Mouse (Mus musculus): ENCODE results near the gene Spry2. TPM values are rescaled to one million over a fixed set of nuclear protein-coding genes. Genes with fewer than 3 reads are reported as not detected.

Gene Spry2
- polyA plus RNA-seq, 1 experiment from 2014 or later = 53.9 TPM

- Histone ChIP-seq H3K4me2 (ENCODE audit: low read depth, low read length) (no peak overlapping the region), H3K27me3 (replicated peaks; ENCODE audit: control insufficient read depth, insufficient read depth, low read length) (no peaks in the 10 kb centered on the region), H3K36me3 (ENCODE audit: control insufficient read depth, insufficient read depth, low read length) (no peaks in the 10 kb centered on the region), H3K27ac (replicated peaks; ENCODE audit: low read depth, low read length) (no peak overlapping the region), H3K4me3 (ENCODE audit: low read depth, low read length) (no peak overlapping the region), H3K9me3 (ENCODE audit: control insufficient read depth, low read length) (no peaks in the 10 kb centered on the region), H3K9ac (ENCODE audit: low read depth, low read length) (no peak overlapping the region), H3K4me1 (ENCODE audit: control insufficient read depth, insufficient read depth, low read length) (no peaks in the 10 kb centered on the region)
- DNase-seq (ENCODE audit: low spot score) (no peak), ATAC-seq (ENCODE audit: low read depth) (no peak)
- WGBS = 25% methylated on average over 2 of the region's 2 CpGs
Observed at GRCm38 (mm10) chr14:105859876-105860275, 36.7 kb downstream of the Spry2 start.

- no peaks in the 10 kb centered on the region for H3K4me1 ChIP-seq (ENCODE audit: control insufficient read depth, insufficient read depth, low read length)
- ATAC-seq (ENCODE audit: low read depth) = peak; percentile 41; the same call in 1 of the 2 replicates
- H3K4me3 ChIP-seq (ENCODE audit: low read depth, low read length) = no peak overlapping the region
- DNase-seq (ENCODE audit: low spot score) = no peak
- no peak overlapping the region for H3K27ac ChIP-seq (replicated peaks; ENCODE audit: low read depth, low read length)
- H3K27me3 ChIP-seq (replicated peaks; ENCODE audit: control insufficient read depth, insufficient read depth, low read length) = no peaks in the 10 kb centered on the region
- H3K9me3 ChIP-seq (ENCODE audit: control insufficient read depth, low read length) = no peaks in the 10 kb centered on the region
- H3K9ac ChIP-seq (ENCODE audit: low read depth, low read length) = no peak overlapping the region
- H3K4me2 ChIP-seq (ENCODE audit: low read depth, low read length) = no peak overlapping the region
- no peaks in the 10 kb centered on the region for H3K36me3 ChIP-seq (ENCODE audit: control insufficient read depth, insufficient read depth, low read length)
- WGBS = 25% methylated on average over 4 of the region's 4 CpGs
Observed at GRCm38 (mm10) chr14:105859368-105859767, 37.3 kb downstream of the Spry2 start.

GRCm38 (mm10) chr14:105858935-105859334 is 37.7 kb downstream of the Spry2 start:
- H3K36me3 ChIP-seq (ENCODE audit: control insufficient read depth, insufficient read depth, low read length) = no peaks in the 10 kb centered on the region
- DNase-seq (ENCODE audit: low spot score) (no peak), ATAC-seq (ENCODE audit: low read depth) (no peak; the same call in 1 of the 2 replicates)
- H3K9me3 ChIP-seq (ENCODE audit: control insufficient read depth, low read length) = no peaks in the 10 kb centered on the region
- no peaks in the 10 kb centered on the region for H3K27me3 ChIP-seq (replicated peaks; ENCODE audit: control insufficient read depth, insufficient read depth, low read length)
- H3K27ac ChIP-seq (replicated peaks; ENCODE audit: low read depth, low read length) = no peak overlapping the region
- no peak overlapping the region for H3K9ac ChIP-seq (ENCODE audit: low read depth, low read length)
- no peak overlapping the region for H3K4me2 ChIP-seq (ENCODE audit: low read depth, low read length)
- H3K4me1 ChIP-seq (ENCODE audit: control insufficient read depth, insufficient read depth, low read length) = no peaks in the 10 kb centered on the region
- 32% methylated on average over 5 of the region's 5 CpGs for WGBS
- no peak overlapping the region for H3K4me3 ChIP-seq (ENCODE audit: low read depth, low read length)

- H3K9ac ChIP-seq (ENCODE audit: low read depth, low read length) = no peak overlapping the region
- H3K4me1 ChIP-seq (ENCODE audit: control insufficient read depth, insufficient read depth, low read length) = no peaks in the 10 kb centered on the region
- no peak overlapping the region for H3K4me2 ChIP-seq (ENCODE audit: low read depth, low read length)
- H3K4me3 ChIP-seq (ENCODE audit: low read depth, low read length) = no peak overlapping the region
- WGBS = 32% methylated on average over 7 of the region's 7 CpGs
- no peaks in the 10 kb centered on the region for H3K36me3 ChIP-seq (ENCODE audit: control insufficient read depth, insufficient read depth, low read length)
- H3K27ac ChIP-seq (replicated peaks; ENCODE audit: low read depth, low read length) = no peak overlapping the region
- no peaks in the 10 kb centered on the region for H3K9me3 ChIP-seq (ENCODE audit: control insufficient read depth, low read length)
- ATAC-seq (ENCODE audit: low read depth) (peak; percentile 90), DNase-seq (ENCODE audit: low spot score) (peak; percentile 81)
- no peaks in the 10 kb centered on the region for H3K27me3 ChIP-seq (replicated peaks; ENCODE audit: control insufficient read depth, insufficient read depth, low read length)
Observed at GRCm38 (mm10) chr14:105851359-105852067, 45.1 kb downstream of the Spry2 start.

Other genes starting within 250 kb of the Spry2 start
- gene Trim52, start 209.4 kb upstream of the Spry2 start, polyA plus RNA-seq (2014; fragmentation: Nextera tagmentation; extraction: Ambion mirVana) = not detected in 2 replicates